Mouse (Mus musculus): ENCODE measurements around the gene Gstt1. TPM values are rescaled to one million over a fixed set of nuclear protein-coding genes. Genes with fewer than 3 reads are reported as not detected.
"Not testable (repeated sequence)": the region's sequence is repeated elsewhere in the genome, so short reads cannot be mapped to it uniquely, and the experiment has no call there.

The Gstt1 gene
- polyA plus RNA-seq, 1 experiment from 2014 or later, result 6.7 TPM

- 92% methylated on average over 9 of the region's 9 CpGs for WGBS
- no peak for ATAC-seq (ENCODE audit: low FRiP score)
These were observed 23.8 kb downstream of the Gstt1 start for GRCm38 (mm10) chr10:75774587-75774986.

GRCm38 (mm10) chr10:75774102-75774501 is 24.3 kb downstream of the Gstt1 start:
- Histone ChIP-seq H3K27ac (no peak overlapping the region), H3K36me3 (no peaks in the 10 kb centered on the region), H3K4me2 (replicated peaks) (no peak overlapping the region), H3K4me3 (no peak overlapping the region), H3K9ac (no peak overlapping the region), H3K27me3 (peaks cover 19% of the 10 kb centered on the region), H3K4me1 (peaks cover 8% of the 10 kb centered on the region), H3K9me3 (replicated peaks) (no peaks in the 10 kb centered on the region)
- no peak for ATAC-seq (ENCODE audit: low FRiP score)
- 89% methylated on average over 5 of the region's 5 CpGs for WGBS

More at GRCm38 (mm10) chr10:75774587-75774986, 23.8 kb downstream of the Gstt1 start:
- Histone ChIP-seq H3K9me3 (replicated peaks) (no peaks in the 10 kb centered on the region), H3K36me3 (no peaks in the 10 kb centered on the region), H3K4me2 (replicated peaks) (no peak overlapping the region), H3K27ac (no peak overlapping the region), H3K4me1 (peaks cover 8% of the 10 kb centered on the region), H3K27me3 (peaks cover 24% of the 10 kb centered on the region), H3K9ac (no peak overlapping the region), H3K4me3 (no peak overlapping the region)

GRCm38 (mm10) chr10:75772795-75773664 is 25.4 kb downstream of the Gstt1 start, which contains the start of gene Ddt:
TSS of gene Ddt (minus strand) at chr10:75773414.
- Histone ChIP-seq H3K27me3 (peaks cover 12% of the 10 kb centered on the region; the same call in 1 of the 2 replicates), H3K9ac (peak within 1 kb of the TSS; percentile 68), H3K27ac (peak within 1 kb of the TSS; percentile 62), H3K4me3 (peak within 1 kb of the TSS; percentile 59), H3K9me3 (replicated peaks) (no peaks in the 10 kb centered on the region), H3K4me2 (replicated peaks) (peak within 1 kb of the TSS; percentile 98), H3K36me3 (no peaks in the 10 kb centered on the region), H3K4me1 (peaks cover 8% of the 10 kb centered on the region)
- WGBS, result under 1% methylated on average over 47 of the region's 47 CpGs
- ATAC-seq (ENCODE audit: low FRiP score), result peak; percentile 96

- not testable (repeated sequence) for H3K4me2 ChIP-seq (replicated peaks); ATAC-seq (ENCODE audit: low FRiP score); H3K36me3 ChIP-seq; H3K4me3 ChIP-seq; H3K9me3 ChIP-seq (replicated peaks); H3K27me3 ChIP-seq; H3K27ac ChIP-seq; H3K9ac ChIP-seq
- H3K4me1 ChIP-seq, result peaks cover 19% of the 10 kb centered on the region
- WGBS, result 30% methylated on average over 5 of the region's 5 CpGs
These were observed 30.6 kb downstream of the Gstt1 start for GRCm38 (mm10) chr10:75767756-75768155.

- 88% methylated on average over 6 of the region's 6 CpGs for WGBS
- Histone ChIP-seq H3K4me1 (peaks cover 17% of the 10 kb centered on the region), H3K27me3 (no peaks in the 10 kb centered on the region), H3K9me3 (replicated peaks) (no peaks in the 10 kb centered on the region), H3K36me3 (no peaks in the 10 kb centered on the region), H3K4me2 (replicated peaks) (no peak overlapping the region), H3K9ac (no peak overlapping the region), H3K27ac (no peak overlapping the region), H3K4me3 (no peak overlapping the region)
- ATAC-seq (ENCODE audit: low FRiP score), result no peak
These were observed 31.5 kb downstream of the Gstt1 start for GRCm38 (mm10) chr10:75766856-75767255.

DNA sequence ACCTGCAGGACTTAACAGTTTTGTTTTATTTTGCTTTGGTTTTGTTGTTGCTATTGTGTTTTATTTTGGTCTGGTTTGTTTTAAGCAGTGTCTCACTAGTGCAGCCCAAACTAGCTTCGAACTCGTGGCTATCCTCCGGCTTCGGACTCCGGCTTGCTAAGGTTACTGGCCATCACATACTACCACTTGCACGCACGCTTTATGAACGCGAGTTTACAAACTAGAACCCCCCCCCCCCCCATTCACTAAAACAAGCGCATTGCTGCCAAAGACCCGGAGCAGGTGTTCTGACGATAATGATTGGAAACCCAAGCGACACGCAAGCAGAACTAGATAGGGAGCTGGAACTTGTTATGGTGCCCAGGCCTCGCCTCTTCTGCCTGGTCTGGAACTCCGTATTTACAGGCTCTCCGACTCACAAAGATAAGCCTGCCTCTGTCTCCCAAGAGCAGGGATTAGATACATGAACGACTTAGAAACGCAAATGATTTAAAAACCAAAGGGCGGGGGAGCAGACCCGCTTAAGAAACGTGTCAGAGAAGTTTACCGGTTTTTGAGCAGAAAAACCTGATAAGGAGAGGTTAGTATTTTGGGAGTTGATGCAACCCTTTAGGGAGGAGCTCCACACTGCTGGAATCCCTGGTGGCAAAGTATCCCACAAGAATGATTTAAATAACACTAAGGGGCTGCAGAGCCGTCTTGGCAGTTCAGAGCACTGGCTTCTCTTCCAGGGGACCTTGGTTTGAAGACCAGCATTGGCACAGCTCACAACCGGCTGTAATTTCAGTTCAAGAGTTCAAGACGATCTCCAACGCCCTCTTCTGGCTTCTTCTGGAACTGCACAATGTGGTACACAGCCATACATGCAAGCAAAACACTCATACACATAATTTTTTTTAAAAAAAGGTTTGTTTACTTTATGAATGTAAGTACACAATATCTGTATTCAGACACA is 33.6 kb downstream of the Gstt1 start:
- peak overlapping the region; percentile 83 for H3K4me2 ChIP-seq (replicated peaks)
- H3K36me3 ChIP-seq, result 0 out of 2 replicates have a peak, but pooled peaks cover 14% of the 10 kb centered on the region
- H3K27me3 ChIP-seq, result no peaks in the 10 kb centered on the region
- 1% methylated on average over 27 of the region's 27 CpGs for WGBS
- H3K4me3 ChIP-seq, result peak overlapping the region; percentile 93
- H3K9ac ChIP-seq, result peak overlapping the region; percentile 89
- peak; percentile 41 for ATAC-seq (ENCODE audit: low FRiP score)
- H3K27ac ChIP-seq, result peak overlapping the region; percentile 64
- peaks cover 17% of the 10 kb centered on the region for H3K4me1 ChIP-seq
- H3K9me3 ChIP-seq (replicated peaks), result no peaks in the 10 kb centered on the region

DNA sequence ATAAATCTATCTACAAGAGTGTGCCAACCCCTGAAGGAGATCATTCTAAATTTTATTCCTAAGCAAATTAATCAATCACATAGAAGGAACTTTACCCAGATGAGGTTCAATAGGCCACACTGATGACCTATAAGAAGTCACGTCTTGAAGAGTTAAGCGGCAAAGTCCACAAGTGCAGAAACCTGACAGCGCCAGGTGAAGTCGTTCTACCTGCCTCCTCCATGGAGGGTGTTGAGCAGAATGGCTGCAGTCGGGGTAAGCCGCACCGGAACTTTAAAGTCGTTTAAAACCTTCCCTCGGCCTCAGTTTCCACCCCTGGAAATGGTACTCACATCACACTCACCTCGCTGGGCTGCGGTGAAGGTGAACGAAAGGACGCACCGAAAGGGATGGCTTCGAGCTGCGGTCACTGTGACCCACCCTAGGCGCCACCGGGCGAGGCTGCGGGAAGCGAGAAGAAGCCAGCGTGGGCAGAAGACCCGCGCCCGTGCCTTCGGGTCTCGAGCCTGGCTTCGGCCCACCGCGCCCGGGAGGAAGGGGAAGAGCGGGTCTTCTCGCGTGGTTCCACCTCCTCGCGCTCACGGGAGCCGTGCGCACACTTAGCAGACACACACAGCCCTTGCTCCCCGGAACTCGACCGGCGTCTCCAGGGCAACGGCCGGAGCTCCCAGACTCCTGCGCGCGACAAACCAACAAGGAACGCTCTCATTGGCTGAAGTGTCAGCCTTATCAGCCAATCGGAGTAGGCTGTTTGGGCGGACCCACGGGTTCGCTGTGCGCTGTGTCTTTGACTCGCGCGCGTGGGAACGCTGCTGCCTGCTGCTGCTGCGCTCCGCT is 34.5 kb downstream of the Gstt1 start, which contains the start of gene Cabin1:
Gene Cabin1, minus strand, starts transcription at position 660 of the 837 bp plus-strand sequence.
- H3K4me2 ChIP-seq (replicated peaks), result peak within 1 kb of the TSS; percentile 83
- H3K4me1 ChIP-seq, result peaks cover 17% of the 10 kb centered on the region
- under 1% methylated on average over 61 of the region's 61 CpGs for WGBS
- peak; percentile 98 for ATAC-seq (ENCODE audit: low FRiP score)
- 0 out of 2 replicates have a peak, but pooled peaks cover 20% of the 10 kb centered on the region for H3K36me3 ChIP-seq
- H3K27ac ChIP-seq, result peak within 1 kb of the TSS; percentile 80
- H3K9me3 ChIP-seq (replicated peaks), result no peaks in the 10 kb centered on the region
- no peaks in the 10 kb centered on the region for H3K27me3 ChIP-seq
- peak within 1 kb of the TSS; percentile 93 for H3K4me3 ChIP-seq
- H3K9ac ChIP-seq, result peak within 1 kb of the TSS; percentile 89

DNA sequence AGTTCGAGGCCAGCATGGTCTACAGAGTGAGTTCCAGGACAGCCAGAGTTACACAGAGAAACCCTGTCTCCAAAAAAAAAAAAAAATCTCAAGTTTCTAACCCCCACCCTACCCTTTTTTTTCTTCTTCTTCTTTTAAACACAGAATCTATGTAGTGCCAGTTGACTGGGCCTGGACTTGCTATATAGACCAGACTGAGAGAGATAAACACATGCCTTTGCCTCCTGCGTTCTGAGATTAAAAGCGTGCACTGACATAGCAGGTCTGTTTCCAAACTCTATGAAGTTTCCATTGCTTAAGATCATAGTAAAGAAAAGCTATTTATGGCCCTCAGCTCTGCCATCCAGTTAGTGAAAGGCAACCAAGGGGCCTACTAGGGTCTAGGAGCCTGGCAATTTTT is 36.0 kb downstream of the Gstt1 start:
- Histone ChIP-seq H3K4me2 (replicated peaks) (peak overlapping the region; percentile 83; the same call in 1 of the 2 replicates), H3K27me3 (no peaks in the 10 kb centered on the region), H3K9ac (no peak overlapping the region), H3K36me3 (0 out of 2 replicates have a peak, but pooled peaks cover 25% of the 10 kb centered on the region), H3K9me3 (replicated peaks) (no peaks in the 10 kb centered on the region), H3K27ac (no peak overlapping the region), H3K4me3 (no peak overlapping the region), H3K4me1 (peaks cover 17% of the 10 kb centered on the region)
- 97% methylated on average over 3 of the region's 3 CpGs for WGBS
- ATAC-seq (ENCODE audit: low FRiP score), result no peak

DNA sequence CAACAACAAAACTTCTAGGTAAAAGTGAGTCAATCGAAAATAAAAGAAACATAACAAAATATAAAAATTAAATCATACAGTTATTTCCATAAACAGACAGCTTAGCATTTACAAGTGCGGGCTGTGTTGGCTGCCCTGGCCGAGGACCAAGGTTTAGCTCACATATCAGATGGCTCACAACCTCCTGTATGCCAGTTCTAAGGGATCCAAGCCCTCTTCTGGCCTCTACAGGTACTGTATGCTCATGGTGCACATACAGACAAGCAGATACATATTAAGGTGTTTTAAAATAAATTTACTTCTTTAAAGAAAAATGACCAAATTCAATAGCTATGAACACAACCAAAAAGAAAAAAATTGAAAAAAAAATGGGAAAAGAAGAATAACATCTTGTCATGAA is 38.1 kb downstream of the Gstt1 start:
- Histone ChIP-seq H3K4me2 (replicated peaks) (no peak overlapping the region), H3K4me1 (peaks cover 17% of the 10 kb centered on the region), H3K36me3 (peaks cover 34% of the 10 kb centered on the region), H3K4me3 (no peak overlapping the region), H3K9ac (no peak overlapping the region), H3K27me3 (no peaks in the 10 kb centered on the region), H3K9me3 (replicated peaks) (no peaks in the 10 kb centered on the region), H3K27ac (no peak overlapping the region)
- ATAC-seq (ENCODE audit: low FRiP score), result no peak
- WGBS, result 97% methylated on average over 3 of the region's 3 CpGs

DNA sequence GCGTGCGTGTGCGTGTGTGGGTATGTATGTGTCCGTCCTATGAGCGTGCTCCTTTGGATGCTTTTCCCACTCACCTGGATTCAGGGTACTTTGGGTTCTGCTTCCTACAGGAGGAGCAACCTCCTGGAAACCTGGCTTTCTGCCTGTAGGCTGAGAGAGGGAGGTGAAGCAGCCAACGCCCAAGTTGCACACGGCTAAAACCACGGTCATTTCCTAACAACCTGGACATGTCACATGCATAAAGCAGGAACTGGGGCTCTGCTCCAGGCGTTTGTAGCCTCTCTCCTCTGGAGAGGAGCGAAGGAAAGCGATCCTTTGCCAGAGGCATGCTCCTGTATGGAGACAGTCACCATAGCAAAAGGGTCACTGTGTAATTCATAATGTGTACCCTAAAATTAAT is 41.7 kb downstream of the Gstt1 start:
- ATAC-seq (ENCODE audit: low FRiP score), result no peak
- no peaks in the 10 kb centered on the region for H3K9me3 ChIP-seq (replicated peaks)
- H3K4me2 ChIP-seq (replicated peaks), result no peak overlapping the region
- H3K9ac ChIP-seq, result 0 out of 2 replicates have a peak overlapping the region, but pooled peaks have one; percentile 13
- no peak overlapping the region for H3K27ac ChIP-seq
- 94% methylated on average over 11 of the region's 11 CpGs for WGBS
- peaks cover 69% of the 10 kb centered on the region for H3K36me3 ChIP-seq
- no peaks in the 10 kb centered on the region for H3K4me1 ChIP-seq
- H3K4me3 ChIP-seq, result no peak overlapping the region
- no peaks in the 10 kb centered on the region for H3K27me3 ChIP-seq

DNA sequence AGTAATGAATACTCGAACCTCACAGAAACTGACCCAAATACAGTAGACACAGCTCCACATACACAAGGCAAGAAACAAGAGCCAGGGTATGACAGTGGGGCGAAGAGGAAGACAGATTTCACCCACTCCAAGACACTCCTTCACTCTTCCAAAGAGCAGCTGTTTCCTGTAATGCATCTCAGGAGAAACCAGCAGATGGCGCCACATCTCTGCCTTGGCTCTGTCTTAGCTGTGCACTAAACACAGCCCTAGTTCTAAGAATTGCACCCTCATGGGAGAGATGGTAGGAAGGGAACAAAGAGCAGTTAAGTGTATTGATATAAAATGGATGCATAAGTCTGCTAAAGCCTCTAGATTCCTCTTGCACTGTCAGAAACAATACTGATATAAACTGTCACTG is 54.4 kb downstream of the Gstt1 start:
- no peaks in the 10 kb centered on the region for H3K27me3 ChIP-seq
- ATAC-seq (ENCODE audit: low FRiP score), result peak; percentile 83
- H3K9me3 ChIP-seq (replicated peaks), result no peaks in the 10 kb centered on the region
- H3K4me1 ChIP-seq, result no peaks in the 10 kb centered on the region
- H3K9ac ChIP-seq, result no peak overlapping the region
- WGBS, result 49% methylated on average over 3 of the region's 3 CpGs
- H3K4me2 ChIP-seq (replicated peaks), result no peak overlapping the region
- peak overlapping the region; percentile 30; the same call in 1 of the 2 replicates for H3K27ac ChIP-seq
- H3K4me3 ChIP-seq, result no peak overlapping the region
- H3K36me3 ChIP-seq, result peaks cover 85% of the 10 kb centered on the region
